Mouse (Mus musculus): ENCODE data around the gene Vmn1r51. TPM values are rescaled to one million over a fixed set of nuclear protein-coding genes. Genes with fewer than 3 reads are reported as not detected.
"Not testable (repeated sequence)": the region's sequence is repeated elsewhere in the genome, so short reads cannot be mapped to it uniquely, and the experiment has no call there.

Gene Vmn1r51
- not detected in 2 replicates for polyA plus RNA-seq (2014; fragmentation: Nextera tagmentation; extraction: Ambion mirVana)

GRCm38 (mm10) chr6:90122296-90122695 lies at the start of gene Vmn1r51:
Gene Vmn1r51, plus strand, starts transcription at chr6:90122596.
- H3K4me2 ChIP-seq (ENCODE audit: low read depth, severe bottlenecking); H3K36me3 ChIP-seq (ENCODE audit: control insufficient read depth, insufficient read depth, low read length); H3K9me3 ChIP-seq (ENCODE audit: control insufficient read depth, low read length); H3K27ac ChIP-seq (replicated peaks; ENCODE audit: low read depth, low read length); H3K4me3 ChIP-seq (ENCODE audit: low read depth, low read length); H3K4me1 ChIP-seq (ENCODE audit: control insufficient read depth, insufficient read depth, low read length); ATAC-seq (ENCODE audit: insufficient number of reproducible peaks, low FRiP score, low TSS enrichment, low read depth); DNase-seq (ENCODE audit: low spot score); H3K9ac ChIP-seq (ENCODE audit: low read length); H3K27me3 ChIP-seq (ENCODE audit: control insufficient read depth, insufficient read depth, low read length): not testable (repeated sequence)
- WGBS: 97% methylated on average over 1 of the region's 1 CpGs

DNA sequence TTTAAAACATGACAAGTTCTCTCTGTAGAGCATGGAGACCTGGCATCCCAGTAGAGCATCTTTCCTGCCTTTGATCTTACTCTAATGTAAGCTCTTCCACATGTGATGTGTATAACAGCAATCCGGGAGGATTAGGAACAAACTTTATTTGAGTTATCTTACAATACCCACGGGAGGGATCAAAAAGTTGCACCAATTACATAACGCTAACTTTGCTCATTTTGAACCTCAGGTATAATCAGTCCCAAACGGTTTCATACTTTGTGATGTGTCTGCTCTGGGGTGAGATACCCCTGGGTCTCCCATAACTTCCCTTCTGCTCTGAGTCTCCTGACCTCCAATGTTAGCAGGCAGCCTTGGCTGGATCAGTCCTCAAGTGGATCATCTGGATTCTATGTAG lies 44.0 kb upstream of the Vmn1r51 start, which contains the start of gene Vmn1r49:
TSS of gene Vmn1r49 (minus strand) at position 101 of the 400 bp plus-strand sequence.
- Histone ChIP-seq H3K36me3 (ENCODE audit: control insufficient read depth, insufficient read depth, low read length) (no peaks in the 10 kb centered on the region), H3K4me2 (ENCODE audit: low read depth, severe bottlenecking) (no peak within 1 kb of the TSS), H3K4me1 (ENCODE audit: control insufficient read depth, insufficient read depth, low read length) (no peaks in the 10 kb centered on the region), H3K9me3 (ENCODE audit: control insufficient read depth, low read length) (no peaks in the 10 kb centered on the region), H3K4me3 (ENCODE audit: low read depth, low read length) (no peak within 1 kb of the TSS), H3K9ac (ENCODE audit: low read length) (no peak within 1 kb of the TSS), H3K27me3 (ENCODE audit: control insufficient read depth, insufficient read depth, low read length) (no peaks in the 10 kb centered on the region), H3K27ac (replicated peaks; ENCODE audit: low read depth, low read length) (no peak within 1 kb of the TSS)
- WGBS: 80% methylated on average over 4 of the region's 4 CpGs
- ATAC-seq (ENCODE audit: insufficient number of reproducible peaks, low FRiP score, low TSS enrichment, low read depth): no peak
- no peak for DNase-seq (ENCODE audit: low spot score)

GRCm38 (mm10) chr6:90100566-90100965 lies 21.8 kb upstream of the Vmn1r51 start:
- H3K9me3 ChIP-seq (ENCODE audit: control insufficient read depth, low read length): no peaks in the 10 kb centered on the region; the same call in 1 of the 2 replicates
- H3K27me3 ChIP-seq (ENCODE audit: control insufficient read depth, insufficient read depth, low read length): no peaks in the 10 kb centered on the region
- WGBS: 85% methylated on average over 2 of the region's 2 CpGs
- ATAC-seq (ENCODE audit: insufficient number of reproducible peaks, low FRiP score, low TSS enrichment, low read depth) (no peak), DNase-seq (ENCODE audit: low spot score) (no peak)
- H3K4me1 ChIP-seq (ENCODE audit: control insufficient read depth, insufficient read depth, low read length): no peaks in the 10 kb centered on the region
- no peak overlapping the region for H3K27ac ChIP-seq (replicated peaks; ENCODE audit: low read depth, low read length)
- H3K4me2 ChIP-seq (ENCODE audit: low read depth, severe bottlenecking): no peak overlapping the region
- H3K36me3 ChIP-seq (ENCODE audit: control insufficient read depth, insufficient read depth, low read length): no peaks in the 10 kb centered on the region
- no peak overlapping the region for H3K9ac ChIP-seq (ENCODE audit: low read length)
- H3K4me3 ChIP-seq (ENCODE audit: low read depth, low read length): no peak overlapping the region

DNA sequence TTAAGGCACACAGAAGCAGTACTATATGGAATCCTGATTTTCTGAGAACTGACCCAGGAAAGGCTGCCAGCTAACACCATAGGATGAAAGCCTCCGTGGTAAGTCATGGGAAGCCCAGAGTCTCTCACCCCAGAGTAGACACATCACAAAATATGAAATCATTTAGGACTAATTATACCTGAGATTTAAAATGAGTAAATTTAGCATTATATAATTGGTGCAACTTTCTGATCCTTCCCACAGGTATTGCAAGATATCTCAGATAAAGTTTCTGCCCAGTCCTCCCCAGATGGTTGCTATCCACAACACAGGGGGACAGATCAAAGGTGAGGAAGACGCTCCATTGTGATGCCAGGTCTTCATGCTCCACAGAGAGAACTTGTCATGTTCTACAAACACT lies 21.3 kb upstream of the Vmn1r51 start, which contains the start of gene Vmn1r50:
TSS of gene Vmn1r50 (plus strand) at position 301 of the 400 bp plus-strand sequence.
- Histone ChIP-seq H3K27me3 (ENCODE audit: control insufficient read depth, insufficient read depth, low read length) (no peaks in the 10 kb centered on the region), H3K4me2 (ENCODE audit: low read depth, severe bottlenecking) (no peak within 1 kb of the TSS), H3K9me3 (ENCODE audit: control insufficient read depth, low read length) (no peaks in the 10 kb centered on the region; the same call in 1 of the 2 replicates), H3K4me1 (ENCODE audit: control insufficient read depth, insufficient read depth, low read length) (no peaks in the 10 kb centered on the region), H3K27ac (replicated peaks; ENCODE audit: low read depth, low read length) (no peak within 1 kb of the TSS), H3K9ac (ENCODE audit: low read length) (no peak within 1 kb of the TSS), H3K4me3 (ENCODE audit: low read depth, low read length) (no peak within 1 kb of the TSS), H3K36me3 (ENCODE audit: control insufficient read depth, insufficient read depth, low read length) (no peaks in the 10 kb centered on the region)
- no peak for ATAC-seq (ENCODE audit: insufficient number of reproducible peaks, low FRiP score, low TSS enrichment, low read depth)
- DNase-seq (ENCODE audit: low spot score): no peak
- 72% methylated on average over 2 of the region's 2 CpGs for WGBS

- 63% methylated on average over 3 of the region's 3 CpGs for WGBS
- H3K27me3 ChIP-seq (ENCODE audit: control insufficient read depth, insufficient read depth, low read length): no peaks in the 10 kb centered on the region
- H3K4me3 ChIP-seq (ENCODE audit: low read depth, low read length): no peak overlapping the region
- H3K4me1 ChIP-seq (ENCODE audit: control insufficient read depth, insufficient read depth, low read length): no peaks in the 10 kb centered on the region
- ATAC-seq (ENCODE audit: insufficient number of reproducible peaks, low FRiP score, low TSS enrichment, low read depth): no peak
- no peaks in the 10 kb centered on the region; the same call in 1 of the 2 replicates for H3K9me3 ChIP-seq (ENCODE audit: control insufficient read depth, low read length)
- no peak for DNase-seq (ENCODE audit: low spot score)
- H3K9ac ChIP-seq (ENCODE audit: low read length): no peak overlapping the region
- no peak overlapping the region for H3K27ac ChIP-seq (replicated peaks; ENCODE audit: low read depth, low read length)
- no peak overlapping the region for H3K4me2 ChIP-seq (ENCODE audit: low read depth, severe bottlenecking)
- no peaks in the 10 kb centered on the region for H3K36me3 ChIP-seq (ENCODE audit: control insufficient read depth, insufficient read depth, low read length)
Observed at GRCm38 (mm10) chr6:90160139-90160538, 37.7 kb downstream of the Vmn1r51 start.

DNA sequence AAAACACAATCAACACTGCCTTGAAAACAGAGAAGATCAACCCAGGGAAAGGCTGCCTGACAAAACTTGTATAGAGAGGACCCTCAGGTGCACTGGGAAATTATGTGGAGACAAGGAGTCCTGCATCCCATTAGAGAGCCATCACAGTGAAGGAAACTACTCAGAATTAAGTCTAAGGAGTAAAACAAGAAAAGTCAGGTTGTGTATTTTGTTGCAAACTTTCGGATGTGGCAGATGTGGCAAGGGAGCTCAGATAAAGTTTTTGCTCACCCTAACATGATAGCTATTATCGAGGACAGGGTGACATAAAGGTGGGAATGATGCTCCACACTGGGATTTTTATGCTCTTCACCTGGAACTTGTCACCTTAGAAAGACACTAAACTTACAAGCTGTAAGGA lies 52.1 kb downstream of the Vmn1r51 start, which contains the start of gene Vmn1r52:
TSS of gene Vmn1r52 (plus strand) at position 301 of the 400 bp plus-strand sequence.
- no peak within 1 kb of the TSS for H3K4me2 ChIP-seq (ENCODE audit: low read depth, severe bottlenecking)
- WGBS: 87% methylated on average over 2 of the region's 2 CpGs
- DNase-seq (ENCODE audit: low spot score) (no peak), ATAC-seq (ENCODE audit: insufficient number of reproducible peaks, low FRiP score, low TSS enrichment, low read depth) (no peak)
- H3K9ac ChIP-seq (ENCODE audit: low read length): no peak within 1 kb of the TSS
- H3K27me3 ChIP-seq (ENCODE audit: control insufficient read depth, insufficient read depth, low read length): no peaks in the 10 kb centered on the region
- no peak within 1 kb of the TSS for H3K27ac ChIP-seq (replicated peaks; ENCODE audit: low read depth, low read length)
- no peak within 1 kb of the TSS for H3K4me3 ChIP-seq (ENCODE audit: low read depth, low read length)
- H3K36me3 ChIP-seq (ENCODE audit: control insufficient read depth, insufficient read depth, low read length): no peaks in the 10 kb centered on the region
- H3K4me1 ChIP-seq (ENCODE audit: control insufficient read depth, insufficient read depth, low read length): no peaks in the 10 kb centered on the region
- H3K9me3 ChIP-seq (ENCODE audit: control insufficient read depth, low read length): no peaks in the 10 kb centered on the region; the same call in 1 of the 2 replicates

Other genes starting within 250 kb of the Vmn1r51 start
- not detected in 2 replicates for gene Vmn1r42, start 246.2 kb upstream of the Vmn1r51 start, polyA plus RNA-seq (2014; fragmentation: Nextera tagmentation; extraction: Ambion mirVana)
- gene Vmn1r43, start 246.2 kb upstream of the Vmn1r51 start, polyA plus RNA-seq (2014; fragmentation: Nextera tagmentation; extraction: Ambion mirVana): not detected in 2 replicates
- not detected in 2 replicates for gene Vmn1r44, start 238.9 kb upstream of the Vmn1r51 start, polyA plus RNA-seq (2014; fragmentation: Nextera tagmentation; extraction: Ambion mirVana)
- not detected in 2 replicates for gene Vmn1r45, start 182.0 kb upstream of the Vmn1r51 start, polyA plus RNA-seq (2014; fragmentation: Nextera tagmentation; extraction: Ambion mirVana)
- not detected in 2 replicates for gene Vmn1r46, start 153.3 kb upstream of the Vmn1r51 start, polyA plus RNA-seq (2014; fragmentation: Nextera tagmentation; extraction: Ambion mirVana)
- gene Vmn1r47, start 106.4 kb upstream of the Vmn1r51 start, polyA plus RNA-seq (2014; fragmentation: Nextera tagmentation; extraction: Ambion mirVana): not detected in 2 replicates
- gene Vmn1r48, start 85.8 kb upstream of the Vmn1r51 start, polyA plus RNA-seq (2014; fragmentation: Nextera tagmentation; extraction: Ambion mirVana): not detected in 2 replicates
- not detected in 2 replicates for gene Vmn1r49, start 44.1 kb upstream of the Vmn1r51 start, polyA plus RNA-seq (2014; fragmentation: Nextera tagmentation; extraction: Ambion mirVana)
- not detected in 2 replicates for gene Vmn1r50, start 21.2 kb upstream of the Vmn1r51 start, polyA plus RNA-seq (2014; fragmentation: Nextera tagmentation; extraction: Ambion mirVana)
- not detected in 2 replicates for gene Vmn1r52, start 52.2 kb downstream of the Vmn1r51 start, polyA plus RNA-seq (2014; fragmentation: Nextera tagmentation; extraction: Ambion mirVana)
- gene V1ra8, start 80.2 kb downstream of the Vmn1r51 start, polyA plus RNA-seq (2014; fragmentation: Nextera tagmentation; extraction: Ambion mirVana): not detected in 2 replicates
- gene Vmn1r53, start 101.8 kb downstream of the Vmn1r51 start, polyA plus RNA-seq (2014; fragmentation: Nextera tagmentation; extraction: Ambion mirVana): not detected in 2 replicates
- not detected in 2 replicates for gene Vmn1r54, start 123.7 kb downstream of the Vmn1r51 start, polyA plus RNA-seq (2014; fragmentation: Nextera tagmentation; extraction: Ambion mirVana)
- not detected in 2 replicates for gene BC048671, start 178.6 kb downstream of the Vmn1r51 start, polyA plus RNA-seq (2014; fragmentation: Nextera tagmentation; extraction: Ambion mirVana)
- not detected in 2 replicates for gene Chst13, start 202.6 kb downstream of the Vmn1r51 start, polyA plus RNA-seq (2014; fragmentation: Nextera tagmentation; extraction: Ambion mirVana)
- gene Uroc1, start 210.7 kb downstream of the Vmn1r51 start, polyA plus RNA-seq (2014; fragmentation: Nextera tagmentation; extraction: Ambion mirVana): 0.07 and 0.14 TPM in 2 replicates
- 7.6 and 8.1 TPM in 2 replicates for gene Zxdc, start 246.9 kb downstream of the Vmn1r51 start, polyA plus RNA-seq (2014; fragmentation: Nextera tagmentation; extraction: Ambion mirVana)